Mouse (Mus musculus): ENCODE data around the gene 1500009C09Rik. TPM values are rescaled to one million over a fixed set of nuclear protein-coding genes. Genes with fewer than 3 reads are reported as not detected.
"Not testable (repeated sequence)": the region's sequence is repeated elsewhere in the genome, so short reads cannot be mapped to it uniquely, and the experiment has no call there.

Gene 1500009C09Rik
- polyA plus RNA-seq, 1 experiment from 2014 or later, result 0.13 TPM

- peak overlapping the region; percentile 83 for H3K4me3 ChIP-seq (replicated peaks)
- H3K9me3 ChIP-seq, result no peaks in the 10 kb centered on the region
- peak overlapping the region; percentile 69 for H3K9ac ChIP-seq
- peak overlapping the region; percentile 42 for H3K27ac ChIP-seq
- no peak for ATAC-seq
- no peaks in the 10 kb centered on the region for H3K36me3 ChIP-seq
- WGBS, result 4% methylated on average over 12 of the region's 12 CpGs
- 0 out of 2 replicates have a peak, but pooled peaks cover 8% of the 10 kb centered on the region for H3K4me1 ChIP-seq (replicated peaks)
- no peaks in the 10 kb centered on the region for H3K27me3 ChIP-seq (replicated peaks)
- peak overlapping the region; percentile 92 for H3K4me2 ChIP-seq (replicated peaks)
Observed at GRCm38 (mm10) chr15:82243742-82244114, 8.5 kb upstream of the 1500009C09Rik start.

- peak; percentile 99 for ATAC-seq
- H3K9me3 ChIP-seq, result no peaks in the 10 kb centered on the region
Observed at GRCm38 (mm10) chr15:82244115-82244804, 7.9 kb upstream of the 1500009C09Rik start, which contains the start of gene Cenpm. Cenpm (minus strand) TSS chr15:82244748.

GRCm38 (mm10) chr15:82244805-82245161, 7.4 kb upstream of the 1500009C09Rik start:
- peak overlapping the region; percentile 64; the same call in 1 of the 2 replicates for H3K27ac ChIP-seq

More at GRCm38 (mm10) chr15:82244115-82244804, 7.9 kb upstream of the 1500009C09Rik start, which contains the start of gene Cenpm:
- Histone ChIP-seq H3K36me3 (no peaks in the 10 kb centered on the region), H3K4me3 (replicated peaks) (peak within 1 kb of the TSS; percentile 83), H3K27me3 (replicated peaks) (no peaks in the 10 kb centered on the region), H3K9ac (peak within 1 kb of the TSS; percentile 69), H3K4me2 (replicated peaks) (peak within 1 kb of the TSS; percentile 92), H3K4me1 (replicated peaks) (0 out of 2 replicates have a peak, but pooled peaks cover 8% of the 10 kb centered on the region), H3K27ac (peak within 1 kb of the TSS; percentile 64)
- WGBS, result under 1% methylated on average over 65 of the region's 65 CpGs

GRCm38 (mm10) chr15:82247131-82247776, 4.9 kb upstream of the 1500009C09Rik start:
- Histone ChIP-seq H3K27me3 (replicated peaks) (no peaks in the 10 kb centered on the region), H3K27ac (no peak overlapping the region), H3K36me3 (no peaks in the 10 kb centered on the region), H3K9ac (no peak overlapping the region), H3K9me3 (no peaks in the 10 kb centered on the region), H3K4me1 (replicated peaks) (0 out of 2 replicates have a peak, but pooled peaks cover 6% of the 10 kb centered on the region), H3K4me2 (replicated peaks) (no peak overlapping the region), H3K4me3 (replicated peaks) (no peak overlapping the region)
- WGBS, result 62% methylated on average over 3 of the region's 3 CpGs
- ATAC-seq, result no peak

More at GRCm38 (mm10) chr15:82244805-82245161, 7.4 kb upstream of the 1500009C09Rik start:
- H3K4me3 ChIP-seq (replicated peaks), result peak overlapping the region; percentile 83
- not testable (repeated sequence) for H3K36me3 ChIP-seq; H3K4me1 ChIP-seq (replicated peaks); H3K9me3 ChIP-seq; H3K27me3 ChIP-seq (replicated peaks)
- H3K9ac ChIP-seq, result peak overlapping the region; percentile 69
- 21% methylated on average over 9 of the region's 9 CpGs for WGBS
- ATAC-seq, result peak; percentile 10; the same call in 1 of the 2 replicates
- peak overlapping the region; percentile 92 for H3K4me2 ChIP-seq (replicated peaks)

GRCm38 (mm10) chr15:82251579-82251978, 618 bp upstream of the 1500009C09Rik start:
- no peaks in the 10 kb centered on the region for H3K36me3 ChIP-seq
- no peaks in the 10 kb centered on the region for H3K4me1 ChIP-seq (replicated peaks)
- H3K9ac ChIP-seq, result no peak overlapping the region
- H3K4me3 ChIP-seq (replicated peaks), result no peak overlapping the region
- 91% methylated on average over 3 of the region's 3 CpGs for WGBS
- no peaks in the 10 kb centered on the region for H3K9me3 ChIP-seq
- no peak overlapping the region for H3K27ac ChIP-seq
- no peaks in the 10 kb centered on the region for H3K27me3 ChIP-seq (replicated peaks)
- H3K4me2 ChIP-seq (replicated peaks), result no peak overlapping the region
- ATAC-seq, result no peak

GRCm38 (mm10) chr15:82255248-82255647, 3.1 kb downstream of the 1500009C09Rik start:
- H3K4me3 ChIP-seq (replicated peaks), result no peak overlapping the region
- no peaks in the 10 kb centered on the region for H3K36me3 ChIP-seq
- H3K27ac ChIP-seq, result no peak overlapping the region
- WGBS, result 48% methylated on average over 4 of the region's 4 CpGs
- no peaks in the 10 kb centered on the region for H3K4me1 ChIP-seq (replicated peaks)
- H3K27me3 ChIP-seq (replicated peaks), result no peaks in the 10 kb centered on the region
- no peak for ATAC-seq
- no peak overlapping the region for H3K9ac ChIP-seq
- no peaks in the 10 kb centered on the region for H3K9me3 ChIP-seq
- H3K4me2 ChIP-seq (replicated peaks), result no peak overlapping the region

- Histone ChIP-seq H3K9me3 (no peaks in the 10 kb centered on the region), H3K4me1 (replicated peaks) (no peaks in the 10 kb centered on the region), H3K9ac (no peak overlapping the region), H3K27ac (no peak overlapping the region), H3K4me2 (replicated peaks) (no peak overlapping the region), H3K27me3 (replicated peaks) (no peaks in the 10 kb centered on the region), H3K4me3 (replicated peaks) (no peak overlapping the region), H3K36me3 (no peaks in the 10 kb centered on the region)
- no peak for ATAC-seq
- 27% methylated on average over 10 of the region's 10 CpGs for WGBS
Observed at GRCm38 (mm10) chr15:82255944-82256383, 3.8 kb downstream of the 1500009C09Rik start.

- Histone ChIP-seq H3K36me3 (no peaks in the 10 kb centered on the region), H3K9ac (no peak overlapping the region), H3K4me2 (replicated peaks) (no peak overlapping the region), H3K4me1 (replicated peaks) (no peaks in the 10 kb centered on the region), H3K4me3 (replicated peaks) (no peak overlapping the region), H3K9me3 (no peaks in the 10 kb centered on the region), H3K27me3 (replicated peaks) (no peaks in the 10 kb centered on the region), H3K27ac (no peak overlapping the region)
- 12% methylated on average over 16 of the region's 16 CpGs for WGBS
- no peak for ATAC-seq
Observed at GRCm38 (mm10) chr15:82259510-82259909, 7.3 kb downstream of the 1500009C09Rik start.

GRCm38 (mm10) chr15:82266356-82266755, 14.2 kb downstream of the 1500009C09Rik start:
- Histone ChIP-seq H3K4me1 (replicated peaks) (no peaks in the 10 kb centered on the region), H3K9ac (no peak overlapping the region), H3K9me3 (no peaks in the 10 kb centered on the region), H3K27me3 (replicated peaks) (0 out of 2 replicates have a peak, but pooled peaks cover under 1% of the 10 kb centered on the region), H3K36me3 (no peaks in the 10 kb centered on the region), H3K4me2 (replicated peaks) (no peak overlapping the region), H3K27ac (no peak overlapping the region), H3K4me3 (replicated peaks) (no peak overlapping the region)
- ATAC-seq, result no peak
- 14% methylated on average over 6 of the region's 6 CpGs for WGBS

- H3K9me3 ChIP-seq, result no peaks in the 10 kb centered on the region
- no peak overlapping the region for H3K4me3 ChIP-seq (replicated peaks)
- no peak overlapping the region for H3K4me2 ChIP-seq (replicated peaks)
- ATAC-seq, result no peak
- WGBS, result 24% methylated on average over 3 of the region's 3 CpGs
- H3K27me3 ChIP-seq (replicated peaks), result peaks cover 16% of the 10 kb centered on the region
- no peak overlapping the region for H3K27ac ChIP-seq
- H3K36me3 ChIP-seq, result no peaks in the 10 kb centered on the region
- H3K4me1 ChIP-seq (replicated peaks), result no peaks in the 10 kb centered on the region
- H3K9ac ChIP-seq, result no peak overlapping the region
Observed at GRCm38 (mm10) chr15:82268185-82268584, 16.0 kb downstream of the 1500009C09Rik start.

GRCm38 (mm10) chr15:82268783-82269182, 16.6 kb downstream of the 1500009C09Rik start:
- ATAC-seq, result no peak
- Histone ChIP-seq H3K4me1 (replicated peaks) (no peaks in the 10 kb centered on the region), H3K36me3 (no peaks in the 10 kb centered on the region), H3K9me3 (no peaks in the 10 kb centered on the region), H3K9ac (no peak overlapping the region), H3K4me3 (replicated peaks) (no peak overlapping the region), H3K27me3 (replicated peaks) (peaks cover 21% of the 10 kb centered on the region), H3K4me2 (replicated peaks) (no peak overlapping the region), H3K27ac (no peak overlapping the region)
- WGBS, result 84% methylated on average over 9 of the region's 9 CpGs

- peak; percentile 57 for ATAC-seq
- Histone ChIP-seq H3K4me1 (replicated peaks) (peaks cover 9% of the 10 kb centered on the region; the same call in 1 of the 2 replicates), H3K4me2 (replicated peaks) (no peak overlapping the region), H3K36me3 (no peaks in the 10 kb centered on the region), H3K27me3 (replicated peaks) (peaks cover 46% of the 10 kb centered on the region), H3K9me3 (no peaks in the 10 kb centered on the region), H3K9ac (no peak overlapping the region), H3K4me3 (replicated peaks) (no peak overlapping the region), H3K27ac (no peak overlapping the region)
- 2% methylated on average over 5 of the region's 5 CpGs for WGBS
Observed at GRCm38 (mm10) chr15:82271201-82271600, 19.0 kb downstream of the 1500009C09Rik start.
